Mouse (Mus musculus) cortical plate, adult 2 months (tissue): ENCODE measurements around the gene Wrap73.

Experiments
- CTCF ChIP-seq: fragments of 200-500 bp; IDR thresholded peaks from 2 replicates; pipeline ENCODE4 v1.5.1; 2011; ENCODE audit warnings: mild to moderate bottlenecking, control low read depth, low read length; ENCODE audit not compliant: insufficient read depth; ENCODE audit errors: extremely low read depth
- POLR2A ChIP-seq: fragments of 200-500 bp; IDR thresholded peaks from 2 replicates; pipeline ENCODE4 v1.6.1; 2011; ENCODE audit warnings: mild to moderate bottlenecking, low read length, control low read depth; ENCODE audit not compliant: insufficient read depth; ENCODE audit errors: extremely low read depth

DNA sequence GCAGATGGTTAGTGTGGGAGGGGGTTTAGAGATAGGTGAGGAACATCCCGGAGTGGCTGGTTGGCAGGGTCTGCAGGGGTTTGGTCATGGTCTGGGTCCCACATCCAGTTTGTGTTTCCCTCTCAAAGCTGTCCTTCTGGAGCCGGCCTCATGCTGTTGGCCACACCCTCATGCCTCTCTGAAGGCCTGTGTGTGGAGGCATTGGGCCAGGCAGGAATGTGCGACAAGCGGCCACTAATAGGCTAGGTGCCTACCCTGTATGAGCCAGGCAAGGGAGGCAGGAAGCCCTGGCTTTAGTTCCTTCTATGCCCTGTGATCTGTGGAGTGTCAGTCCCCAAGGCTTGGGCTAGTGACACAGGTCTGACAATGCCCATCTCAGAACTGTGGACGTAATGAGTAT is 42.8 kb downstream of the Wrap73 start:
- TF ChIP-seq CTCF = no peak
- TF ChIP-seq POLR2A = no peak
